Mouse (Mus musculus): ENCODE data around the gene Pikfyve.

Gene Pikfyve

DNA sequence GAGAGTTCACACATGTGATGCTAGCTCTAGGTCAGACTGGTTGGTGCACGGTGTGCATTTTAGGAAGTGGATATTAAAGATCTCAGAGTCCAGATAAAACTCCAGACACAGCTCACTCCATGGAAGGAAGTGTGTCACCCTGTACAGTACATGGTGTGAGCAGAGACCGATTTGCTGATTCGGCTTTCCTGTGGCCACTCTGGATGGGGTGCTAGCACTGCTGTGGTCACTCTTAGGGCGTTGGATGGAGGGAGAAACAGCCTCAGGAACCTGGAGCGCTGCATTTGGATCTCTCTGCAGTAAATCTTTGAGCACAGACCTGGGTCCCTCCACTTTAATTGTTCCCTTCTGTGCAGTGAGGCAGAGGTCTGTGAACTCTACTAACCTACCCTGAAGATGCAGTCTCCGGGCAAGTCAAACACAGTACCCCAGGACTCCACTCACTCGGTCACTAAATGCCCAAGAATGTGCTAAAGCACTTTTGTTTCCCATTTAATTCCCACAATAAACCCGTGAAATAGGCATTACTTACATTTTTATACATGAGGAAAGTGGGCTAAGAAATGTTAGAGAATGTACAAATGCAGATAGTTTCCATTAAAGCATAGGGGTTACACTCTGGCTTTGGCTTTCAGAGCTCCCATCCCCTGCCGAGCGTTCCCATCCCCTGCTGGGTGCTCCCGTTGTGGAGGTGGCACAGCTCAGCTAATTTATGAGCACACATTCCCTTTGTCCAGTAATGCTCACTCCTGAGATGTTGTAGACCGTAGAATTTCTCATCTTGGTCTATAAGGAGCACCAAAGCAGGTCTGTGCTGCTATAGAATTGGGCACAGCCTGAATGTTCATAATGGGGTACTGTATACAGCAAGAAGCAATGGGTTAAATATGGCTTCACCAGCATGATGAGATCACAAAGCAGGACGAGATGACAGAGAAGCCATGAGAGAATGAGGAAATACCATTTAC lies 127.9 kb downstream of the Pikfyve start:
- no peak for DNase-seq (ENCODE audit: low read depth)

DNA sequence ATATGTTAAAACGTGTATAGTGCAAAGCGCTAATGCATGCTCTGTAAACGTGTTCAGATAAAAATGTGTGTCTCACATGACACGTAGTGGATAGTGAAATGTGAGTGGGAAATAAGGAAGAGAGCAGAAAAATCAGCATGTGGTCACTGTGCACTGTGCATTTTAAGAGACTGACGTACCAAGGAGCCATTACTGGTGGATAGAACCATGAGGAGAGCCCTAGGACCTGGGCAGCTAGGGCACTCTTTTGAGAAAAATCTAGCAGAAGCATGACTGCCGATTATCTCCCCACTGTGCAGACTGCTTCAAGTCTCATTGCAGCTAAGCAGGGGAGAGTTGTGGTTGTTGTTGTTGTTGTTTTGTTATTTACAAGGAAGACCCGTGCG lies 128.5 kb downstream of the Pikfyve start:
- DNase-seq (ENCODE audit: low read depth) = no peak
